Mouse (Mus musculus) forebrain, postnatal 0 days (tissue): ENCODE data around the gene Kcnq2. TPM values are rescaled to one million over a fixed set of nuclear protein-coding genes. Genes with fewer than 3 reads are reported as not detected.
A peak's percentile ranks its signal among the peaks of the same experiment; 100 is the strongest.

Experiments
- ATAC-seq: fragments of 200-750 bp; cut with Nextera tagmentation; 2 replicates; pipeline ENCODE4 v1.8.0; 2017; ENCODE audit warnings: mild to moderate bottlenecking, moderate library complexity
- DNase-seq: peaks from one replicate; pipeline ENCODE4 v3.0.0-alpha.2; 2015
- H3K27ac ChIP-seq: fragments of 300-500 bp; sonication (generic); 2 replicates; pipeline ENCODE4 v1.5.1; 2014; ENCODE audit warnings: low read depth, mild to moderate bottlenecking, antibody characterized with exemption, low read length, moderate library complexity, mixed read lengths
- H3K27me3 ChIP-seq: fragments of 300-500 bp; sonication (generic); 2 replicates; pipeline ENCODE4 v1.6.1; 2014; ENCODE audit warnings: mild to moderate bottlenecking, low read length, mixed read lengths; ENCODE audit not compliant: insufficient read depth
- H3K36me3 ChIP-seq: fragments of 300-500 bp; sonication (generic); 2 replicates; pipeline ENCODE4 v1.6.1; 2014; ENCODE audit warnings: mild to moderate bottlenecking, moderate library complexity; ENCODE audit not compliant: insufficient read depth
- H3K4me1 ChIP-seq: fragments of 300-500 bp; sonication (generic); 2 replicates; pipeline ENCODE4 v1.6.1; 2014; ENCODE audit warnings: antibody characterized with exemption; ENCODE audit not compliant: insufficient read depth
- H3K4me2 ChIP-seq: fragments of 300-500 bp; sonication (generic); 2 replicates; pipeline ENCODE4 v1.6.1; 2014; ENCODE audit warnings: low read depth, mild to moderate bottlenecking, moderate library complexity
- H3K4me3 ChIP-seq: fragments of 300-500 bp; sonication (generic); 2 replicates; pipeline ENCODE4 v1.5.1; 2014; ENCODE audit warnings: low read depth, low read length, mixed read lengths
- H3K9ac ChIP-seq: fragments of 300-500 bp; sonication (generic); 2 replicates; pipeline ENCODE4 v1.6.1; 2014; ENCODE audit warnings: mild to moderate bottlenecking
- H3K9me3 ChIP-seq: fragments of 300-500 bp; sonication (generic); 2 replicates; pipeline ENCODE4 v1.6.1; 2016; ENCODE audit warnings: low read length
- CTCF ChIP-seq: sonication (generic); IDR thresholded peaks from 2 replicates; pipeline ENCODE4 v1.5.1; 2016; ENCODE audit warnings: antibody characterized with exemption, control low read depth, low read depth
- WGBS: fragments of 180-500 bp; shearing (Covaris S2); extraction: QIAGEN DNeasy Blood & Tissue Kit; methylation state at CpG from one replicate; pipeline ENCODE4 v1.1.7; 2014; 5-methylcytosine and 5-hydroxymethylcytosine counted together
- polyA plus RNA-seq: library from polyadenylated mRNA; unstranded; fragments of >200 nt; fragmentation: Nextera tagmentation; extraction: Ambion mirVana; gene quantifications from 2 replicates; pipeline ENCODE4 v1.2.1, GENCODE M21; 2015
- total RNA-seq: library from RNA; depleted of rRNA; stranded (reverse); fragments of >200 nt; gene quantifications from 2 replicates; pipeline ENCODE4 v1.2.3, GENCODE M21; 2014

Kcnq2 gene
- total and polyA plus RNA-seq, 2 experiments from 2014 or later: 31.7 to 134 TPM

GRCm38 (mm10) chr2:181136934-181137333 lies 1.8 kb upstream of the Kcnq2 start:
- no peak for DNase-seq
- TF ChIP-seq CTCF: no peak
- no peaks in the 10 kb centered on the region for H3K36me3 ChIP-seq
- H3K27ac ChIP-seq: no peak overlapping the region
- H3K4me3 ChIP-seq: no peak overlapping the region
- no peak for ATAC-seq
- H3K4me1 ChIP-seq: peaks cover 17% of the 10 kb centered on the region
- WGBS: 4% methylated on average over 6 of the region's 6 CpGs
- H3K9me3 ChIP-seq: no peaks in the 10 kb centered on the region
- no peak overlapping the region for H3K9ac ChIP-seq
- H3K27me3 ChIP-seq: peaks cover 9% of the 10 kb centered on the region
- no peak overlapping the region for H3K4me2 ChIP-seq

- H3K4me1 ChIP-seq: peaks cover 28% of the 10 kb centered on the region
- H3K9me3 ChIP-seq: no peaks in the 10 kb centered on the region
- ATAC-seq (no peak), DNase-seq (no peak)
- no peaks in the 10 kb centered on the region for H3K36me3 ChIP-seq
- H3K4me2 ChIP-seq: peak overlapping the region; percentile 74
- peak overlapping the region; percentile 98 for H3K27ac ChIP-seq
- H3K4me3 ChIP-seq: peak overlapping the region; percentile 81
- H3K27me3 ChIP-seq: peaks cover 9% of the 10 kb centered on the region
- peak overlapping the region; percentile 94 for H3K9ac ChIP-seq
- TF ChIP-seq CTCF: no peak
- WGBS: 5% methylated on average over 4 of the region's 4 CpGs
Measured at GRCm38 (mm10) chr2:181135446-181135818, 332 bp upstream of the Kcnq2 start.

GRCm38 (mm10) chr2:181133837-181134590 lies 1.1 kb downstream of the Kcnq2 start:
- ATAC-seq: peak; percentile 91
- Histone ChIP-seq H3K9ac (peak overlapping the region; percentile 94), H3K4me2 (peak overlapping the region; percentile 74), H3K27ac (peak overlapping the region; percentile 98), H3K36me3 (no peaks in the 10 kb centered on the region), H3K4me1 (peaks cover 28% of the 10 kb centered on the region), H3K4me3 (peak overlapping the region; percentile 81), H3K9me3 (no peaks in the 10 kb centered on the region), H3K27me3 (peaks cover 5% of the 10 kb centered on the region; the same call in 1 of the 2 replicates)
- TF ChIP-seq CTCF: no peak
- WGBS: 5% methylated on average over 21 of the region's 22 CpGs
- DNase-seq: peak; percentile 81

GRCm38 (mm10) chr2:181130245-181130644 lies 4.9 kb downstream of the Kcnq2 start:
- no peak for TF ChIP-seq CTCF
- Histone ChIP-seq H3K27ac (no peak overlapping the region), H3K4me1 (peaks cover 29% of the 10 kb centered on the region), H3K4me2 (no peak overlapping the region), H3K9me3 (no peaks in the 10 kb centered on the region), H3K36me3 (no peaks in the 10 kb centered on the region), H3K4me3 (no peak overlapping the region), H3K9ac (no peak overlapping the region), H3K27me3 (no peaks in the 10 kb centered on the region)
- DNase-seq (no peak), ATAC-seq (no peak)
- WGBS: 46% methylated on average over 4 of the region's 4 CpGs

- DNase-seq (no peak), ATAC-seq (no peak)
- H3K4me3 ChIP-seq: no peak overlapping the region
- H3K4me1 ChIP-seq: peaks cover 29% of the 10 kb centered on the region
- no peaks in the 10 kb centered on the region for H3K27me3 ChIP-seq
- 48% methylated on average over 4 of the region's 4 CpGs for WGBS
- no peaks in the 10 kb centered on the region for H3K9me3 ChIP-seq
- H3K27ac ChIP-seq: no peak overlapping the region
- no peak overlapping the region for H3K4me2 ChIP-seq
- no peak overlapping the region for H3K9ac ChIP-seq
- TF ChIP-seq CTCF: no peak
- H3K36me3 ChIP-seq: no peaks in the 10 kb centered on the region
Measured at GRCm38 (mm10) chr2:181128963-181129362, 6.1 kb downstream of the Kcnq2 start.

GRCm38 (mm10) chr2:181127786-181128185 lies 7.3 kb downstream of the Kcnq2 start:
- H3K27me3 ChIP-seq: no peaks in the 10 kb centered on the region
- ATAC-seq: no peak
- no peak overlapping the region for H3K27ac ChIP-seq
- no peak overlapping the region for H3K4me2 ChIP-seq
- no peak for TF ChIP-seq CTCF
- H3K36me3 ChIP-seq: no peaks in the 10 kb centered on the region
- H3K4me1 ChIP-seq: peaks cover 25% of the 10 kb centered on the region
- 43% methylated on average over 3 of the region's 3 CpGs for WGBS
- no peak overlapping the region for H3K9ac ChIP-seq
- no peak for DNase-seq
- no peak overlapping the region for H3K4me3 ChIP-seq
- no peaks in the 10 kb centered on the region for H3K9me3 ChIP-seq

DNA sequence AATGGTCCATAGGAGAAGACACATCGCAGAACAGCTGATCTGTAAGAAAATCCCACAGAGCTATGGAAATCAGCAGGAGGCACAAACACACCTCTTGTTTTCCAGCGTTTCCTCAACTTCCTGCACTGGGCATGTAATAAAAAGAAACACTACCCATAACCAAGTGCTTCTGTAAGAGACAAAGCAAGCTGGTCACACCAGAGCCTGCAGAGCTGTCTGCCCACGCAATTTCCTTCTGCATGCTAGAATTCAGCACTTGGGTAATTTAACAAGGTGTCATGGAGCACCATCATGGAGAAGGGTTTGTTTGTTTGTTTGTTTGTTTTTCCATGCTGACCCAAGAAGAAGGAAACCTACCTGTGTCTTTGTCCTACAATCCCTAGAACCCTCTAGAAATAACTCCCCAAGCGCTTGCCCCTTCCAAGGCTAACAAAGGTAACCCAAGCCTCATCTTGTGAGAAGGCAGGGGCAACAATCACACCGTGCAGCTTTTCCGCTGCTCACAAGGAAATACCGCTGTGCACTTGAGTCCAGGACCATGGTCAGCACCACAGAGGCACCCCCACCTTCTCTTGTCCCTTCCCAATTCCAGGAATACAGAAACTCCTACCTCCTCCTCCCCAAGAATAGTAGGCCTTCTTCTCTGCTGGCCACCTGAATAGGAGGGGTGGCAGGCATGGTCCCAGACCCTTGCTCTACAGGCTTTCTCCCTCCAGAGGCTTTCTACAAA lies 9.2 kb downstream of the Kcnq2 start:
- Histone ChIP-seq H3K4me1 (peaks cover 25% of the 10 kb centered on the region), H3K9me3 (no peaks in the 10 kb centered on the region), H3K4me2 (no peak overlapping the region), H3K36me3 (no peaks in the 10 kb centered on the region), H3K4me3 (no peak overlapping the region), H3K9ac (no peak overlapping the region), H3K27ac (no peak overlapping the region), H3K27me3 (no peaks in the 10 kb centered on the region)
- WGBS: 57% methylated on average over 7 of the region's 7 CpGs
- DNase-seq: no peak
- no peak for TF ChIP-seq CTCF
- no peak for ATAC-seq
